Mouse (Mus musculus) gastrocnemius, postnatal 14 days (tissue): ENCODE measurements around the gene Dpp6. TPM values are rescaled to one million over a fixed set of nuclear protein-coding genes. Genes with fewer than 3 reads are reported as not detected.

Experiments
- DNase-seq: peaks from one replicate; pipeline ENCODE4 v3.0.0; 2021; ENCODE audit warnings: mixed read lengths
- intact Hi-C: fragments of 180-260 bp; cut with DNase I; formaldehyde crosslinking; loops from one replicate; pipeline ENCODE4 v1.15.1; 2025; ENCODE audit warnings: low total_unique reads
- total RNA-seq, 2 experiments: library from RNA; stranded (reverse); gene quantifications; 2 replicates each; pipeline ENCODE4 v1.2.3; 2021

Gene Dpp6
- total RNA-seq, 2 experiments from 2014 or later: 2.3 TPM

GRCm38 (mm10) chr5:27565700-27566099 lies 748.7 kb downstream of the Dpp6 start:
- DNase-seq: no peak
- intact Hi-C loops: no loop called here

- DNase-seq: no peak
- intact Hi-C loops: no loop called here
Observed at GRCm38 (mm10) chr5:27587970-27588758, 771.2 kb downstream of the Dpp6 start.

GRCm38 (mm10) chr5:27604132-27604531 lies 787.1 kb downstream of the Dpp6 start:
- DNase-seq: no peak
- intact Hi-C loops: no loop called here

GRCm38 (mm10) chr5:27615769-27616168 lies 798.8 kb downstream of the Dpp6 start:
- DNase-seq: peak; percentile 11
- intact Hi-C loops: no loop called here

- intact Hi-C loops: no loop called here
Observed at GRCm38 (mm10) chr5:27621811-27622210, 804.8 kb downstream of the Dpp6 start.

GRCm38 (mm10) chr5:27623876-27624275 lies 806.9 kb downstream of the Dpp6 start:
- intact Hi-C loops: no loop called here
- DNase-seq: no peak

More at GRCm38 (mm10) chr5:27621811-27622210, 804.8 kb downstream of the Dpp6 start:
- DNase-seq: no peak

- no peak for DNase-seq
- intact Hi-C loops: no loop called here
Observed at GRCm38 (mm10) chr5:27632151-27632550, 815.1 kb downstream of the Dpp6 start.

GRCm38 (mm10) chr5:27635941-27636340 lies 818.9 kb downstream of the Dpp6 start:
- DNase-seq: no peak
- intact Hi-C loops: no loop called here

- DNase-seq: no peak
- intact Hi-C loops: no loop called here
Observed at GRCm38 (mm10) chr5:27641876-27642275, 824.9 kb downstream of the Dpp6 start.

GRCm38 (mm10) chr5:27651879-27652814 lies 835.1 kb downstream of the Dpp6 start:
- DNase-seq: no peak
- intact Hi-C loops: no loop called here

GRCm38 (mm10) chr5:27656101-27656500 lies 839.1 kb downstream of the Dpp6 start:
- intact Hi-C loops: no loop called here

GRCm38 (mm10) chr5:27657672-27658071 lies 840.7 kb downstream of the Dpp6 start:
- DNase-seq: no peak
- intact Hi-C loops: no loop called here

More at GRCm38 (mm10) chr5:27656101-27656500, 839.1 kb downstream of the Dpp6 start:
- no peak for DNase-seq

- DNase-seq: no peak
- intact Hi-C loops: no loop called here
Observed at GRCm38 (mm10) chr5:27658165-27658564, 841.2 kb downstream of the Dpp6 start.

GRCm38 (mm10) chr5:27658569-27658968 lies 841.6 kb downstream of the Dpp6 start:
- intact Hi-C loops: no loop called here
- no peak for DNase-seq

- intact Hi-C loops: no loop called here
- no peak for DNase-seq
Observed at GRCm38 (mm10) chr5:27659019-27659418, 842.0 kb downstream of the Dpp6 start.

- intact Hi-C loops: no loop called here
- no peak for DNase-seq
Observed at GRCm38 (mm10) chr5:27659781-27660180, 842.8 kb downstream of the Dpp6 start.

- DNase-seq: no peak
- intact Hi-C loops: no loop called here
Observed at GRCm38 (mm10) chr5:27664111-27664510, 847.1 kb downstream of the Dpp6 start.

GRCm38 (mm10) chr5:27671487-27671886 lies 854.5 kb downstream of the Dpp6 start:
- no peak for DNase-seq
- intact Hi-C loops: no loop called here

- intact Hi-C loops: no loop called here
- DNase-seq: peak; percentile 19
Observed at GRCm38 (mm10) chr5:27677247-27677666, 860.3 kb downstream of the Dpp6 start.

- intact Hi-C loops: no loop called here
- no peak for DNase-seq
Observed at GRCm38 (mm10) chr5:27679151-27679550, 862.1 kb downstream of the Dpp6 start.
